Mouse (Mus musculus) G1E (cell line): Measurements from ENCODE around the gene Fgf18. TPM values are rescaled to one million over a fixed set of nuclear protein-coding genes. Genes with fewer than 3 reads are reported as not detected.

Source experiments
- ATAC-seq: 2 replicates; pipeline ENCODE4 v1.8.0; 2016; ENCODE audit warnings: mild to moderate bottlenecking; ENCODE audit not compliant: insufficient number of reproducible peaks, poor library complexity, low FRiP score, severe bottlenecking; ENCODE audit errors: extremely low read depth
- DNase-seq: peaks from one replicate; pipeline ENCODE4 v3.0.0; 2012; ENCODE audit warnings: low spot score
- H3K27me3 ChIP-seq: 2 replicates; pipeline ENCODE4 v1.6.1; 2012; ENCODE audit warnings: mild to moderate bottlenecking, low read length, inconsistent platforms; ENCODE audit not compliant: insufficient read depth
- H3K36me3 ChIP-seq: replicated peaks from 2 replicates; pipeline ENCODE3; 2012; ENCODE audit warnings: mild to moderate bottlenecking, inconsistent platforms
- H3K4me1 ChIP-seq: 2 replicates; pipeline ENCODE4 v1.6.1; 2012; ENCODE audit warnings: low read depth, low read length, inconsistent platforms, mixed read lengths; ENCODE audit not compliant: insufficient read depth
- H3K4me3 ChIP-seq: 2 replicates; pipeline ENCODE4 v1.5.1; 2012; ENCODE audit warnings: low read depth, mild to moderate bottlenecking, inconsistent platforms, low read length, moderate library complexity, mixed read lengths
- H3K9me3 ChIP-seq: replicated peaks from 2 replicates; pipeline ENCODE4 v1.6.1; 2012; ENCODE audit warnings: inconsistent platforms
- CTCF ChIP-seq: IDR thresholded peaks from 2 replicates; pipeline ENCODE4 v1.5.1; 2012; ENCODE audit warnings: low read depth, low read length, inconsistent platforms, mixed read lengths
- GATA1 ChIP-seq: IDR thresholded peaks from 2 replicates; pipeline ENCODE4 v1.6.1; 2012; ENCODE audit warnings: borderline replicate concordance, low read length, inconsistent platforms, mixed read lengths
- GATA2 ChIP-seq: IDR thresholded peaks from 2 replicates; pipeline ENCODE4 v1.6.1; 2012; ENCODE audit warnings: low read depth, low read length, inconsistent platforms, borderline replicate concordance
- POLR2AphosphoS5 ChIP-seq: IDR thresholded peaks from 2 replicates; pipeline ENCODE4 v1.6.1; 2012; ENCODE audit warnings: low read depth, low read length, inconsistent platforms; ENCODE audit not compliant: insufficient replicate concordance
- TAL1 ChIP-seq: conservative IDR thresholded peaks from 2 replicates; pipeline ENCODE4 v1.6.1; 2012; ENCODE audit warnings: low read depth, low read length, inconsistent platforms, mixed read lengths
- polyA plus RNA-seq: library from polyadenylated mRNA; stranded (reverse); fragments of >175 nt; gene quantifications from 2 replicates; pipeline ENCODE4 v1.2.3, GENCODE M21; 2012
- total RNA-seq, 2 experiments: library from RNA; stranded (forward) in 1 of 2; stranded (reverse) in 1 of 2; fragments of 200-1000 nt in 1 of 2; fragments of >200 nt in 1 of 2; fragmentation: Nextera tagmentation in 1 of 2; gene quantifications; 2 replicates each; pipeline ENCODE4 v1.2.3; 2014 to 2017

Gene Fgf18
- total and polyA plus RNA-seq, 3 experiments = not detected

DNA sequence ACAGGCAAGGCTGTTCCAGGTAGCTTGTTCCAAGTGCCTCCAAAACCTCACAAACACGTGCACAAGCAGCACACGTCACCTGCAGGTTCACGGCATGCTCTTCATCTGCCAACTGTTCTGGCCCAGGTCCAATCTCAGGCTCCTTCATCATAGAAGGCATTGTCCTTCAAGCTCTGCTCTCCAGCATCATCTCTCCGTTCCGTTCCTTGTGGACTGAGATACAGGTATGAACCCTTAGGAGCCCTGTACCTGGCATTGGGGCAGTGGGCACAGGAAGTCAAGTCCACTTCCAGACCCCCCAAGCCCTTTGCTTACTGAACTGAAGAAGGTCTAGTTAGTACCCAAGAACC is 7.1 kb downstream of the Fgf18 start:
- H3K9me3 ChIP-seq = no peaks in the 10 kb centered on the region
- TF ChIP-seq GATA1 (no peak), POLR2AphosphoS5 (no peak), TAL1 (no peak), GATA2 (no peak), CTCF (no peak)
- no peak for ATAC-seq
- DNase-seq = no peak
- H3K4me3 ChIP-seq = no peak overlapping the region
- no peaks in the 10 kb centered on the region for H3K4me1 ChIP-seq
- no peaks in the 10 kb centered on the region for H3K36me3 ChIP-seq
- H3K27me3 ChIP-seq = peaks cover 44% of the 10 kb centered on the region

DNA sequence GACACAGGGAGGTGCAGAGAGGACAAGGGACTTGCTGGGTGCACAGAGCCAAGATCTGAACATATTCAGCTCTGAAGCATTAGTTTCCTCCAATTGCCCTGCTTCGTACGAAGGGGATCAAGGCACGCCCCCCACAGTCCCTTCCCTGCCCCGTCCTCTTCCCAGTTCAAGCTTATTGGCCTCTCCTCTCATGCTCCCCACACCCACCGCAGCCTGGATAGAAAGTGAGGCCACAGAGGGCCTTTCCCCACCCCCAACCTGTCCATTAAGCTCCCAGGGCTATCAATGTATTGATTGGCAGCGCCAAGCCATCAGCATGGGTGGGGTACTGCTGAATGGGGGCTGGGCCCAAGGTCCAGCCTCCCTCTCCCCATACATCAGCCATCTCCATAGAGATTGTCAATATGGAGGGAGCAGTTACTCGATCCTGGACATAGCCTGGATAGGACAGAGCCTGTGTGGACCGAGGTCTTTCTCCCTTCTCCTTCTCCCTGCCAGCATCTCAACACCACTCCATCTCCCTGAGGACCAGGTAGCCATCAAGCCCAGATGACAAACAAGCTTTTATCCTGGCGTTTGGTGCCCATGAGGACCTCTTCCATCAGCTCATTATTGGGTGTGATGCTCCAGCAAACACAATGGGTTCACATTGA is 7.6 kb downstream of the Fgf18 start:
- ATAC-seq = no peak
- Histone ChIP-seq H3K4me1 (no peaks in the 10 kb centered on the region), H3K27me3 (peaks cover 39% of the 10 kb centered on the region), H3K36me3 (no peaks in the 10 kb centered on the region), H3K9me3 (no peaks in the 10 kb centered on the region), H3K4me3 (no peak overlapping the region)
- no peak for DNase-seq
- no peak for TF ChIP-seq GATA2
- TF ChIP-seq TAL1 = no peak
- no peak for TF ChIP-seq GATA1
- TF ChIP-seq CTCF = no peak
- TF ChIP-seq POLR2AphosphoS5 = no peak

DNA sequence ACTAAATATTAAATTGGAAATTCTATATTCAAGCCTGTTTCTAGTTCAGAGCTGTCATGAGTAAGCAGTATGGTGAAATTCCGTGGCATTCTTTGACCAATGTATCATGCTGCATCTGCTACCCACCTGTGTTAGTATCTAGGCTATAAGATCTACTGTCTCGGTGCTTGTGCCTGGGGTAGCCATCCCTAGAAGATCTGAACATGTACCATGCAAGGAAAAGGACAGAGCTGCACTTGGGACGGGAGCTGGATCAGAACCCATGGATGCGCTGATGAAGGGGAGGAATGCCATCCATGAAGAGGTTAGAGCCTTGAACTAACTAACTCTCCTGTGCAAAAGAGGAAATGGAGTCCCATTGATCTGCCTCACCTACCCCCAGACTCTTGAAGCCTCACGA is 8.5 kb downstream of the Fgf18 start:
- ATAC-seq (no peak), DNase-seq (no peak)
- no peaks in the 10 kb centered on the region for H3K9me3 ChIP-seq
- TF ChIP-seq GATA2 (no peak), CTCF (no peak), GATA1 (no peak), POLR2AphosphoS5 (no peak), TAL1 (no peak)
- H3K4me3 ChIP-seq = no peak overlapping the region
- H3K27me3 ChIP-seq = peaks cover 34% of the 10 kb centered on the region
- no peaks in the 10 kb centered on the region for H3K4me1 ChIP-seq
- H3K36me3 ChIP-seq = no peaks in the 10 kb centered on the region

DNA sequence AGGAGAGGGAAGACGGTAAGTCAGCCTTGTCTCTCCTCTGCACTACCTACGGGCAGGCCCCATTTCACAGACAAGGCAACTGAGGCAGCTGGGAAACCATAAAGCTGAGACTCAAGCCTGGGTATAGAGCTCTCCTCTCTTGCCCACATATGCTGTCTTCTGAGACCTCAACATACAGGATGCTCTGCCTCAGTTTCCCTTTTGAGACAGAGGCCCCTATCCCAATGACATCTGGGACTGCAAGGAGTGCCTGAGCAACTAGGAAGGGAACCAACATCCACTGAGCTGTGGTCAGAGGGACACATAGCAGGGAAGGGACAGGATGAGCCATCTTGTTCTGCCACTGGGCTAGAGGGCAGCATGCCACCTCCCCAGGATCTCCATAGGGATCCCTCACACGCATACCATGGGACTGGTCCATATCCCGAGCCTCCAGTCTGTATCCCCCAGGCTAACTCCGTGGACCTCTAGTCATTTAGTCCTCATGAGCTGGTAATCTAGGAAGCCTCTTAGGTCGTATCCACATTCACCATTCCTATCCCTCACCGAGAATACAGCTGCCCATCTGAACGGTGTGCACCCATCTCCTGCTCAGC is 12.7 kb downstream of the Fgf18 start:
- DNase-seq (no peak), ATAC-seq (no peak)
- no peaks in the 10 kb centered on the region for H3K4me1 ChIP-seq
- no peaks in the 10 kb centered on the region for H3K9me3 ChIP-seq
- TF ChIP-seq GATA1 = no peak
- no peak for TF ChIP-seq CTCF
- no peak for TF ChIP-seq GATA2
- no peak for TF ChIP-seq TAL1
- TF ChIP-seq POLR2AphosphoS5 = no peak
- peaks cover 33% of the 10 kb centered on the region for H3K27me3 ChIP-seq
- no peaks in the 10 kb centered on the region for H3K36me3 ChIP-seq
- H3K4me3 ChIP-seq = no peak overlapping the region

DNA sequence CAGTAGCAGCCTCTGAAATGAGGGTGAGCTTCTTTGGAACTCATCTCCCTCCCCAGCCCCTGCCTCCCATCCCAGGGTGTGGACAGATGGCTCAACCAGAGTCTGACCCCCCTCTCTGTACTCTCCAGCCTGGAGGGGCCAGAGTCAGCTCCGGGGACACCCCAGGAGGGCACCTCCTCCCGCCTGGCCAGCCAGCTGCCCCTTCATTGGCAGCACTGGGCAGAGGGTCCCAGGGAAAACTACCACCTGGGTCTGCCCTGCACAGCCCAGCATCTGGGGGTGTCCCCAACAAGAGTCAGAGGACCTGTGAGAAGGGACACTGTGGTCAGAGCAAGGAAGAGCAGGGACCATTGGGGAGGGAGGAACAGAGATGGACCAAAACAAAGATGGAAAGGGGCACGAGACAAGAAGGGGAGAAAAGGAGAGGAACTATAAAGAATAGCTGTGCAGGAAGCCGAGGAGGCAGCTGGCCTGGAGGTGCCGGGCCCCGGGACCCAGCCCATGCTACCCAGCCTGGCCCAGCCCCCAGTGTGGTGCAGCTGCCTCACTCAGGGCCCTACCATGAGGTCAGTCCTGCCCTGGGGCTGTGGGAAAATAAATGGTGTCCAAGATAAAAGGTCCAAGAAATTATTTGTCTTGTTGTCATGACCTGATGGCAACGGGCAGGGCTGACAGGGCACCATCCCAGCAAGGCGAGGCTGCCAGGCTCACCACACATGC is 14.4 kb downstream of the Fgf18 start:
- no peak for TF ChIP-seq TAL1
- TF ChIP-seq POLR2AphosphoS5 = no peak
- TF ChIP-seq GATA1 = no peak
- no peak for TF ChIP-seq CTCF
- no peak for TF ChIP-seq GATA2
- Histone ChIP-seq H3K36me3 (no peaks in the 10 kb centered on the region), H3K4me1 (no peaks in the 10 kb centered on the region), H3K4me3 (no peak overlapping the region), H3K9me3 (no peaks in the 10 kb centered on the region), H3K27me3 (peaks cover 31% of the 10 kb centered on the region)
- ATAC-seq (no peak), DNase-seq (no peak)

DNA sequence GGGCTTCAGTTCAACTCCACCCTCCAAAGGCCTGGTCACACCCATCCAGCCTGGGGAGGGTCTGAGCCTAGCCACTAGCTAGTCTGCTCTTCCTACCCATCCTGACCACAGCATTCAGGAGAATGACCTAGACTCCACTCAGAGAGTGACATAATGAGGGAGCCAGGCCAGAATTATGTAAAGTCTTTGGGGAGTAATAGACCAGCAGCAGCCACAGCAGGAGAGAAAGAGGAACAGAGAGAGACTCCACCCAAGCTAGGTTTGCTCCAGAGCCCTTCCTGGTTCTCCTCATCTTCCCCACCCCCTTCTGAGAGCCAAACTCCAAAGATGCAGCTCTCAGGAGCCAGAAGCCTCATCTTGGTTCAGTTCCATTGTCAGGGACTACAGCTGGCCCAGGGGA is 20.1 kb downstream of the Fgf18 start:
- Histone ChIP-seq H3K36me3 (no peaks in the 10 kb centered on the region), H3K9me3 (no peaks in the 10 kb centered on the region), H3K27me3 (peaks cover 22% of the 10 kb centered on the region), H3K4me3 (no peak overlapping the region), H3K4me1 (no peaks in the 10 kb centered on the region)
- no peak for TF ChIP-seq TAL1
- no peak for TF ChIP-seq GATA1
- TF ChIP-seq CTCF = no peak
- ATAC-seq (no peak), DNase-seq (no peak)
